Mouse (Mus musculus): ENCODE results near the gene Amdhd1. TPM values are rescaled to one million over a fixed set of nuclear protein-coding genes. Genes with fewer than 3 reads are reported as not detected.

Gene Amdhd1
- polyA plus RNA-seq, 1 experiment from 2014 or later, result 0.18 TPM

DNA sequence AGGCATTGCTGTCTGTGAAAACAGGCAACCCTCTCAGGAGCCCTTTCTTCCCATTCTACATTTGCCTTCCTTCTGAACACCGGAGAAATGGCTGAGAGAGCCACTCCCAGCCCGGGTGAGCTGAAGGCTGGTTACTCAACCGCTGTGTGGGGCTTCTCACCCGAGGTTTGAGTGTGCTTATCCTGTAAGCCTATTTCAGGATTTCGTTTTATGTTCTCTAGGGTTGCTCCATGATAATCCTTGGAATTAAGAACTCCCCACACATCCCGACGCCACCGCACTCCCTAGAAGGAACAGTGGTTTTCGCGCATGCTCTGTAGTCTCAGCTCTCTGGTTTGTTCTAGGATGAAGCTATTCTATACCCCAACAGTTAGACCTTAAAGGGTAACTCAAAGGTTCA, 38.5 kb downstream of the Amdhd1 start:
- Histone ChIP-seq H3K4me1 (ENCODE audit: control insufficient read depth, insufficient read depth, low read length) (no peaks in the 10 kb centered on the region), H3K4me2 (ENCODE audit: low read depth, low read length) (no peak overlapping the region), H3K36me3 (ENCODE audit: control insufficient read depth, insufficient read depth, low read length) (no peaks in the 10 kb centered on the region), H3K4me3 (ENCODE audit: low read depth, low read length) (no peak overlapping the region), H3K9ac (ENCODE audit: low read depth, low read length) (no peak overlapping the region), H3K27ac (replicated peaks; ENCODE audit: low read depth, low read length) (no peak overlapping the region), H3K9me3 (ENCODE audit: control insufficient read depth, low read length) (no peaks in the 10 kb centered on the region), H3K27me3 (replicated peaks; ENCODE audit: control insufficient read depth, insufficient read depth, low read length) (no peaks in the 10 kb centered on the region)
- DNase-seq (ENCODE audit: low spot score) (peak; percentile 14), ATAC-seq (ENCODE audit: low read depth) (no peak)
- 66% methylated on average over 10 of the region's 10 CpGs for WGBS

DNA sequence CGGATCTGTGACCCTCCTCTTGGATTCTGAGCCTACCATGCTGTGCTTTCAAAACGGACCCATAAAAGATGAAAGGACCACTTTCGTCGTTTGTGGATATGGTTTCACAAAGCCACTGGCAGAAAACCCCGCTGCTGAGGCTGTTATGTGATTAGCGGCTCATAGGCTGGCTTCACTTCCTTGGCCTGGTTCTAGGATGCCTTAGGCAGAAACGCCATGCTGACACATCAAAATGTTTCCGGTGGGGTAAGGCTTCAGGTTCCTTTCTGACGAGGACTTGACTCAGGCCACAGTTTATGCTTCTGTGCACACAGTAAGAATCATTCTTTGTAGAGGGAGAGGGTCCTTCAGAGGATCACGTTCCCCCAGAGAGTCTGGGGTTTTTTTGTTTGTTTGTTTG, 39.0 kb downstream of the Amdhd1 start:
- Histone ChIP-seq H3K27me3 (replicated peaks; ENCODE audit: control insufficient read depth, insufficient read depth, low read length) (no peaks in the 10 kb centered on the region), H3K4me2 (ENCODE audit: low read depth, low read length) (no peak overlapping the region), H3K4me3 (ENCODE audit: low read depth, low read length) (no peak overlapping the region), H3K9ac (ENCODE audit: low read depth, low read length) (no peak overlapping the region), H3K36me3 (ENCODE audit: control insufficient read depth, insufficient read depth, low read length) (no peaks in the 10 kb centered on the region), H3K9me3 (ENCODE audit: control insufficient read depth, low read length) (no peaks in the 10 kb centered on the region), H3K27ac (replicated peaks; ENCODE audit: low read depth, low read length) (no peak overlapping the region), H3K4me1 (ENCODE audit: control insufficient read depth, insufficient read depth, low read length) (no peaks in the 10 kb centered on the region)
- ATAC-seq (ENCODE audit: low read depth) (no peak), DNase-seq (ENCODE audit: low spot score) (peak; percentile 59)
- WGBS, result 13% methylated on average over 10 of the region's 10 CpGs

GRCm38 (mm10) chr10:93490451-93490850, 49.4 kb downstream of the Amdhd1 start:
- Histone ChIP-seq H3K4me1 (ENCODE audit: control insufficient read depth, insufficient read depth, low read length) (no peaks in the 10 kb centered on the region), H3K36me3 (ENCODE audit: control insufficient read depth, insufficient read depth, low read length) (no peaks in the 10 kb centered on the region; the same call in 1 of the 2 replicates), H3K4me2 (ENCODE audit: low read depth, low read length) (no peak overlapping the region), H3K9ac (ENCODE audit: low read depth, low read length) (no peak overlapping the region), H3K27ac (replicated peaks; ENCODE audit: low read depth, low read length) (no peak overlapping the region), H3K9me3 (ENCODE audit: control insufficient read depth, low read length) (no peaks in the 10 kb centered on the region), H3K4me3 (ENCODE audit: low read depth, low read length) (no peak overlapping the region), H3K27me3 (replicated peaks; ENCODE audit: control insufficient read depth, insufficient read depth, low read length) (no peaks in the 10 kb centered on the region)
- DNase-seq (ENCODE audit: low spot score) (no peak), ATAC-seq (ENCODE audit: low read depth) (no peak)
- 54% methylated on average over 4 of the region's 4 CpGs for WGBS

DNA sequence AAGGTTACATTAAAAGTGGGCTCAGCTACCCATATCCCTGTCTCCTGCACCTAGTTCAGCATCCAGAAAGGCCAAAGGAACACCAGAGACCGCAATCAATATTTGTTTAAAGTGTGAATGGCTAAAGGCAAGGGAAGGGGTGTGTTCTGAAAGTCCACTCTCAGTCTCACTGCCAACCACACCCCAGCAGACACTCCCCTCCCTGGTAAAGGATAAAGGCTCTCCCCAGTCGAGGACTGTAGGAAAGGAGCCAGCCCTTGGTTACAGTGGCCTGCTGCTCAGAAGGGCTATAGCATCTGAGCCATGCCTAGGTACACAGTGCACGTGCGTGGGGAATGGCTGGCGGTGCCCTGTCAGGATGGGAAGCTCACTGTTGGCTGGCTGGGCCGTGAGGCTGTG, 51.0 kb downstream of the Amdhd1 start:
- no peak overlapping the region for H3K27ac ChIP-seq (replicated peaks; ENCODE audit: low read depth, low read length)
- no peak for ATAC-seq (ENCODE audit: low read depth)
- H3K4me3 ChIP-seq (ENCODE audit: low read depth, low read length), result no peak overlapping the region
- 72% methylated on average over 6 of the region's 6 CpGs for WGBS
- H3K4me2 ChIP-seq (ENCODE audit: low read depth, low read length), result no peak overlapping the region
- peaks cover 7% of the 10 kb centered on the region; the same call in 1 of the 2 replicates for H3K36me3 ChIP-seq (ENCODE audit: control insufficient read depth, insufficient read depth, low read length)
- no peak overlapping the region for H3K9ac ChIP-seq (ENCODE audit: low read depth, low read length)
- no peaks in the 10 kb centered on the region for H3K27me3 ChIP-seq (replicated peaks; ENCODE audit: control insufficient read depth, insufficient read depth, low read length)
- no peaks in the 10 kb centered on the region for H3K9me3 ChIP-seq (ENCODE audit: control insufficient read depth, low read length)
- DNase-seq (ENCODE audit: low spot score), result no peak
- no peaks in the 10 kb centered on the region for H3K4me1 ChIP-seq (ENCODE audit: control insufficient read depth, insufficient read depth, low read length)

DNA sequence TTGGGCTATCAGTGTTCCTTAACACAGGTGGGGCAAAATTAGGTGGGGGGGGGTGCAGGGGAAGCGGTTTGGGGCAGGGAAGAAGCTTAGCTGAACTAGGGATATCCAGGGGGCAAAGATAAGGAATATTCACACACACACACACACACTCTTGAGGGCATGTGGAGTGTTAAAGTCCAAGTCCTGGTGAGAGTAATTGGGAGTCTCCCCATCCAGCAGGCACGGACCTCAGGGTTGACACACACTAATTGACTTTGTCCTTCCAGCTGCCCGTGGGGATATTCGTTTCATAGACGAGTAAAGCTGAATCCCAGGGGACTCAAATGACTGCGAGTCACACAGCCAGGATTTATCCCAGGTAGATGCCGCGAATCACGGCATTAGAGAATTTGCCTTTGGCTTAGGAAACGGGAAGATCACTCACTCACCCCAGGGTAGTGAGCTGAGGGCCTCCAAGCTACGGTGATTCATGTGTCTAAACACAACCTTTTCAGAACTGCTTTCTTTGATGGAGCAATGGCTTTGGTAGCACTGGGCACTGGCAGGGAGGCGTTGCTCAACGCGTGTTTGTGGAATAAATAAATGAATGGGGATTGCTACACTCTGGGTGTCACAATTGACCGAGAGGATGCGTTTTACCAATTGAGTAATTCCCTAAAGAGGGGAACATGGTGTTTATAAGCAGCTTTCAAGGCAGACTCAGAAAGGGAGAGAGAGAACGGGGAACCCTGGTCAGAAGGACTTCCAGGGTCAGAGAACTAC, 51.6 kb downstream of the Amdhd1 start, which contains the start of gene Hal:
TSS of gene Hal (plus strand) at position 703 of the 762 bp plus-strand sequence.
- DNase-seq (ENCODE audit: low spot score) (no peak), ATAC-seq (ENCODE audit: low read depth) (no peak)
- no peak within 1 kb of the TSS for H3K4me2 ChIP-seq (ENCODE audit: low read depth, low read length)
- H3K36me3 ChIP-seq (ENCODE audit: control insufficient read depth, insufficient read depth, low read length), result peaks cover 12% of the 10 kb centered on the region; the same call in 1 of the 2 replicates
- no peaks in the 10 kb centered on the region for H3K27me3 ChIP-seq (replicated peaks; ENCODE audit: control insufficient read depth, insufficient read depth, low read length)
- no peak within 1 kb of the TSS for H3K27ac ChIP-seq (replicated peaks; ENCODE audit: low read depth, low read length)
- WGBS, result 60% methylated on average over 17 of the region's 17 CpGs
- no peaks in the 10 kb centered on the region for H3K9me3 ChIP-seq (ENCODE audit: control insufficient read depth, low read length)
- no peaks in the 10 kb centered on the region for H3K4me1 ChIP-seq (ENCODE audit: control insufficient read depth, insufficient read depth, low read length)
- no peak within 1 kb of the TSS for H3K9ac ChIP-seq (ENCODE audit: low read depth, low read length)
- no peak within 1 kb of the TSS for H3K4me3 ChIP-seq (ENCODE audit: low read depth, low read length)

- 24% methylated on average over 4 of the region's 4 CpGs for WGBS
- no peaks in the 10 kb centered on the region for H3K4me1 ChIP-seq (ENCODE audit: control insufficient read depth, insufficient read depth, low read length)
- H3K4me2 ChIP-seq (ENCODE audit: low read depth, low read length), result no peak overlapping the region
- no peaks in the 10 kb centered on the region for H3K9me3 ChIP-seq (ENCODE audit: control insufficient read depth, low read length)
- H3K27me3 ChIP-seq (replicated peaks; ENCODE audit: control insufficient read depth, insufficient read depth, low read length), result no peaks in the 10 kb centered on the region
- ATAC-seq (ENCODE audit: low read depth), result no peak
- H3K4me3 ChIP-seq (ENCODE audit: low read depth, low read length), result no peak overlapping the region
- no peak overlapping the region for H3K9ac ChIP-seq (ENCODE audit: low read depth, low read length)
- H3K36me3 ChIP-seq (ENCODE audit: control insufficient read depth, insufficient read depth, low read length), result peaks cover 27% of the 10 kb centered on the region
- H3K27ac ChIP-seq (replicated peaks; ENCODE audit: low read depth, low read length), result no peak overlapping the region
- DNase-seq (ENCODE audit: low spot score), result peak; percentile 68
Observed at GRCm38 (mm10) chr10:93486622-93487021, 53.2 kb downstream of the Amdhd1 start.

DNA sequence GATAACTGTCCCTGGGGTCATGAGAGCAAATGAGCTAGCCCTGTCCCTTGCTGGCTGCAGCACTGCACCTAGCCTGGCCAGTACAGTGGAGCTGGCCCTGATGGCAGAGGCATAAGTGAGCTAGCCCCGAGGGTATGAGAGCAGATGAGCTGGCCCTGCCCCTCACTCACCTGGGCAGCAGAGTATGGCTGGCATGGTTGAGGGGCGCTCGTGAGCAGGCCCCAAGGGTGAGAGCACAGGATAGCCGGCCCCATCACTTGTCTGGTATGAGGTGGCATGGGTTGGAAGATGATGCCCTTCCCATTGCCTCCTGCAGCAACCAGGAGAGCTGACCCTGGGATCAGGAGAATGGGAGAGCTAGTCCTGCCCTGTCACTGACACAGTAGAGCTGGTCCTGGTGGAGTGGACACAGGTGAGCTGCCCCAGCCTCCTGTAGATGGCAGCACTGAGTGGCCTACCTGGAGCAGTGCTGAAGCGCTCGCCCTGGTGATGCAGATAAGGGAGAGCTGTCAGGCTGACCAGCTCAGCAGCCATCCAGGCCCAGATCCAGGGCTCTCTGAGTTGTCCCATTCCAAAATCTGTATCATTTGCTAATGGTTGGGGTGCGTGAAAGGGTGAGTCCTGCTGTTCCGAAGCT, 54.7 kb downstream of the Amdhd1 start:
- Histone ChIP-seq H3K36me3 (ENCODE audit: control insufficient read depth, insufficient read depth, low read length) (peaks cover 42% of the 10 kb centered on the region), H3K4me1 (ENCODE audit: control insufficient read depth, insufficient read depth, low read length) (no peaks in the 10 kb centered on the region), H3K9me3 (ENCODE audit: control insufficient read depth, low read length) (no peaks in the 10 kb centered on the region), H3K4me2 (ENCODE audit: low read depth, low read length) (no peak overlapping the region), H3K27me3 (replicated peaks; ENCODE audit: control insufficient read depth, insufficient read depth, low read length) (no peaks in the 10 kb centered on the region), H3K4me3 (ENCODE audit: low read depth, low read length) (no peak overlapping the region), H3K9ac (ENCODE audit: low read depth, low read length) (no peak overlapping the region), H3K27ac (replicated peaks; ENCODE audit: low read depth, low read length) (no peak overlapping the region)
- ATAC-seq (ENCODE audit: low read depth) (peak; percentile 54; the same call in 1 of the 2 replicates), DNase-seq (ENCODE audit: low spot score) (no peak)
- whole genome bisulfite sequencing, result 85% methylated on average over 8 of the region's 8 CpGs

GRCm38 (mm10) chr10:93484511-93484910, 55.3 kb downstream of the Amdhd1 start:
- H3K4me2 ChIP-seq (ENCODE audit: low read depth, low read length), result no peak overlapping the region
- no peak for DNase-seq (ENCODE audit: low spot score)
- no peak for ATAC-seq (ENCODE audit: low read depth)
- H3K36me3 ChIP-seq (ENCODE audit: control insufficient read depth, insufficient read depth, low read length), result peaks cover 48% of the 10 kb centered on the region
- H3K9me3 ChIP-seq (ENCODE audit: control insufficient read depth, low read length), result no peaks in the 10 kb centered on the region
- H3K4me1 ChIP-seq (ENCODE audit: control insufficient read depth, insufficient read depth, low read length), result no peaks in the 10 kb centered on the region
- H3K4me3 ChIP-seq (ENCODE audit: low read depth, low read length), result no peak overlapping the region
- H3K27me3 ChIP-seq (replicated peaks; ENCODE audit: control insufficient read depth, insufficient read depth, low read length), result no peaks in the 10 kb centered on the region
- 86% methylated on average over 8 of the region's 8 CpGs for WGBS
- H3K27ac ChIP-seq (replicated peaks; ENCODE audit: low read depth, low read length), result no peak overlapping the region
- no peak overlapping the region for H3K9ac ChIP-seq (ENCODE audit: low read depth, low read length)

Measured in embryonic facial prominence, embryonic 14.5 days (tissue).